Mouse (Mus musculus): ENCODE measurements at regions not wholly inside any gene's neighbourhood (a gene's known extent, or its start where the extent isn't known, plus 50 kb on each side); places are given as distances from the start of the nearest gene placed in this dataset.

DNA sequence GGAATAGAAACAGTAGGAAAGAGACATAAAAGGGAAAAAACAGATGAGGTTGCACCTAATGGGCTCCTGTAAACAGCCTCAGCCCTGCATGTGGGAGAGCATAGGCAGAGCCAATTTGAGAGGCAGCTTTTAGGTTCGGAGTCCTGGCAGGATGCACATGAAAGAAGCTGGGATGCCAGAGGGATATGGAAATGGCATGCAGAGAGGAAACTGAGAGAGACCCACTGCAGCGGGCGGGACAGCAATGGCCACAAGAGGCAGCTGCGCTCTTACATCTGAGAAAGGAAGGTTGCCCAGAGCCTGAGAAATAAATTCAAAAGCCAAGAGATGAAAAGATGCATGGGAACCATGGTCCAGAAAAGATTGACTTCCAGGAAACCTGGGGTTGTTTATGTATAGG is 340.5 kb upstream of the Kdm8 start:
- H3K27ac ChIP-seq (ENCODE audit: insufficient read depth, low read length): no peak overlapping the region
- TF ChIP-seq CTCF (IDR thresholded peaks at IDR 0.05; ENCODE audit: extremely low read depth, insufficient read depth, low read length) (no peak), POLR2A (IDR thresholded peaks at IDR 0.05; ENCODE audit: extremely low read depth, insufficient read depth, low read length) (no peak)
- H3K4me1 ChIP-seq (ENCODE audit: control insufficient read depth, insufficient read depth, low read length): no peaks in the 10 kb centered on the region
- H3K4me3 ChIP-seq (ENCODE audit: insufficient read depth, low read length): no peak overlapping the region

DNA sequence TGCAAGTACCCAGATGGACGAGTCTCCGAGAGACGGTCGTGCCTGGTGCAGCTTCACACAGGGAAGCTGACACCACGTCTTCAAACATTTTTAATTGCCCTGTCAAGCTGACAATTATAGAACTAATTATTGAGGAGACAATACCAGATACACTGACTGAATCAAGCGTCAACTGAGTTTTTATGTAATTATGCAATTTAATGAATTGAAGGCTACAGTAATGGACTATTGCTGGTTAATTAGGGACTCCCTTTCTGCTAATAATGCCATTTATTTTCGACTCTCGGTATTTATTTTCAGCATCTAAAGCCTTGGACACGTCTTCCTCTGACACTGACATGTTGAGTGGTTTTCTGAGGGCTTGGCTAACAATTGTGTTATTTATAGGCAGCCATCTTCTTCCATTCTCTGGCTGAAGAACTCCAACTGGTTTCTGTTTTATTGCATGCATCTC is 331.6 kb upstream of the Kdm8 start:
- Histone ChIP-seq H3K4me1 (ENCODE audit: control insufficient read depth, insufficient read depth, low read length) (peaks cover 2% of the 10 kb centered on the region; the same call in 1 of the 2 replicates), H3K4me3 (ENCODE audit: insufficient read depth, low read length) (no peak overlapping the region), H3K27ac (ENCODE audit: insufficient read depth, low read length) (no peak overlapping the region)
- TF ChIP-seq POLR2A (IDR thresholded peaks at IDR 0.05; ENCODE audit: extremely low read depth, insufficient read depth, low read length) (no peak), CTCF (IDR thresholded peaks at IDR 0.05; ENCODE audit: extremely low read depth, insufficient read depth, low read length) (no peak)

DNA sequence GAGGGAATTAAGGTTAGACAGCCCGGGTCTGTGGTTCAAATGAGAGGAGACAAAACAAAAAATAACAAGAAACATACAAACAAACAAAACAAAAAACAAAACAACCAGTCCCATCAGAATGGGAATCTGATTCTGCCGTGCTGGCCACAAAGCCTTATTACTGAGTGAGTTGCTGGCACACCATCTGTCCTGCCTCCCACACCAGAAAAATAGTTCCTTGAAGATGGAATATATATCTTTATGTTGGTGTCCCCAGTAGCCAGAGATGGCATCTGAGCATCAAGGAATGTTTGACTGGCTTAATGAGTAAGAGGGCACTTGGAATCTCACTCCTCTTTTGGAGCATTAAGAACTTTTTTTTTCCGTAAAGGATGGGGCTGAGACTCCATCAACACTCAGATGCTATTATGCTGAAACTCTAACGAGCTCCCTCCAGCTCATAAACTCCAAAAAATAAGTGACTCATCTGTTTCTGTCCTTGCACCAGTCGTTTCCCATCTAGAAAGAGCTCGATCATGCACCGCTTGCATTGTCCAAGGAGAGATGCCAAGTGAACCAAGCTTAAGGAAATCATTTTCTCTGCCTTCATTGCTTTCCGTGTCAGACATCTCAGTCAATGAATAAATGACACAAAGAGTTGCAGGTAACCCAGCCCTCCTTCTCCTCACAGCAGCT is 329.0 kb upstream of the Kdm8 start:
- no peak overlapping the region for H3K27ac ChIP-seq (ENCODE audit: insufficient read depth, low read length)
- TF ChIP-seq POLR2A (IDR thresholded peaks at IDR 0.05; ENCODE audit: extremely low read depth, insufficient read depth, low read length) (no peak), CTCF (IDR thresholded peaks at IDR 0.05; ENCODE audit: extremely low read depth, insufficient read depth, low read length) (no peak)
- H3K4me1 ChIP-seq (ENCODE audit: control insufficient read depth, insufficient read depth, low read length): peaks cover 2% of the 10 kb centered on the region; the same call in 1 of the 2 replicates
- no peak overlapping the region for H3K4me3 ChIP-seq (ENCODE audit: insufficient read depth, low read length)

DNA sequence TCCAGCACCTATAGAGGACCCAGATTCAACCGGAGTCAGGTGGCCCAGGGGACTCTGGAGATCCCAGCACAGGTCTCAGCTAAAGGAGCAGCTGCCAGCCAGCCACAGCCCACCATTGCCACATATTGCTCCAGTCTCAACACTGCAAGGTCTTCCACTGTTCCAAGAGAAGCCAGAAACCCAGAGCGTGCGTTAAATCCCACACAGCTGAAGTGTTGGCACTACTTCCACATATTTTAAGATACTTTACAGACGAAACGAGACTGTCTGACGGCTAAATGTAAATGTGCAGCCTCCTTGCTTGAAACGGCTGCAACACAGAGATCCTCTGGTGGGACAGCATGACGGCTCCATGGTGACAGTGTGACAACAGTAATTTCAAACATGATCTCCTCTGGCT is 327.3 kb upstream of the Kdm8 start:
- H3K4me1 ChIP-seq (ENCODE audit: control insufficient read depth, insufficient read depth, low read length): peaks cover 2% of the 10 kb centered on the region; the same call in 1 of the 2 replicates
- H3K27ac ChIP-seq (ENCODE audit: insufficient read depth, low read length): no peak overlapping the region
- H3K4me3 ChIP-seq (ENCODE audit: insufficient read depth, low read length): no peak overlapping the region
- no peak for TF ChIP-seq POLR2A (IDR thresholded peaks at IDR 0.05; ENCODE audit: extremely low read depth, insufficient read depth, low read length)
- TF ChIP-seq CTCF (IDR thresholded peaks at IDR 0.05; ENCODE audit: extremely low read depth, insufficient read depth, low read length): no peak

DNA sequence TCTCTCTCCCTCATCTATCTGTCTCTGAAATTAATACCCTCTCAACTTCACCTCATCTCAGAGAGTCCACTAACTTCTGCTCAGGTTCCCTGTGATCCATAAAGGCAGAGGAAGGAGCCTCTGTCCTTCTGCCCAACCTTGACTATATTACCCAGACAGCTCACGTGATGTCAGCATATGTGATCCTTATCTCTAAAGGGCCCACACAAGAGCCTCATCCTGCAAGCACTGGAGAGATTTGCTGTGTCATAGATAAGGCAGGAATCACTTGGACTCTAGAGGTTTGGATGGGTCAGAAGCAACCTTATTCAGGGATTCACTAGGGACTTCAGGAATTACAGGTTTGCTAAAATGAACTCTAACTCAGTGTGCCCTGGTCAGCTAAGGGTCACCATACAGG is 315.3 kb upstream of the Kdm8 start:
- Histone ChIP-seq H3K27ac (ENCODE audit: insufficient read depth, low read length) (no peak overlapping the region), H3K4me1 (ENCODE audit: control insufficient read depth, insufficient read depth, low read length) (no peaks in the 10 kb centered on the region), H3K4me3 (ENCODE audit: insufficient read depth, low read length) (no peak overlapping the region)
- TF ChIP-seq CTCF (IDR thresholded peaks at IDR 0.05; ENCODE audit: extremely low read depth, insufficient read depth, low read length) (no peak), POLR2A (IDR thresholded peaks at IDR 0.05; ENCODE audit: extremely low read depth, insufficient read depth, low read length) (no peak)

DNA sequence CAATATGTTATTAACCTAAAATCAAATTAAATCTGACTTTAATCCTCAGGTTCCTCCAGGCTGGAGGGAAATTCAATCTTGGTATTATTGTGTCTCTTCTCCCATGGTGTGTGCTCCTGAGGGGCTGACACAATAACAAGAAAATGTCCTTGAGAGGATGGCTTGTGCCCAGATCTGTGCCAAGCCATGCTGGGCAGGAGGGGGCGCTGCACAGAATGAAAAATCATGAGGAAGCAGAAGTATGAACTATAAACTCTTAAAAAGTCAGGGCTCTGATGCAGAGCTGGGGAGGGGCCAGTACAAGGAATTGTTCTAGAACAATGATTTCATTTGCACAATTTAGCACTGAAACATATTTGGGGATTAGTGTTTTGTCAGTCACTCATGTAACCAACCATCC is 312.5 kb upstream of the Kdm8 start:
- H3K4me3 ChIP-seq (ENCODE audit: insufficient read depth, low read length): no peak overlapping the region
- TF ChIP-seq CTCF (IDR thresholded peaks at IDR 0.05; ENCODE audit: extremely low read depth, insufficient read depth, low read length) (no peak), POLR2A (IDR thresholded peaks at IDR 0.05; ENCODE audit: extremely low read depth, insufficient read depth, low read length) (no peak)
- no peak overlapping the region for H3K27ac ChIP-seq (ENCODE audit: insufficient read depth, low read length)
- no peaks in the 10 kb centered on the region for H3K4me1 ChIP-seq (ENCODE audit: control insufficient read depth, insufficient read depth, low read length)

DNA sequence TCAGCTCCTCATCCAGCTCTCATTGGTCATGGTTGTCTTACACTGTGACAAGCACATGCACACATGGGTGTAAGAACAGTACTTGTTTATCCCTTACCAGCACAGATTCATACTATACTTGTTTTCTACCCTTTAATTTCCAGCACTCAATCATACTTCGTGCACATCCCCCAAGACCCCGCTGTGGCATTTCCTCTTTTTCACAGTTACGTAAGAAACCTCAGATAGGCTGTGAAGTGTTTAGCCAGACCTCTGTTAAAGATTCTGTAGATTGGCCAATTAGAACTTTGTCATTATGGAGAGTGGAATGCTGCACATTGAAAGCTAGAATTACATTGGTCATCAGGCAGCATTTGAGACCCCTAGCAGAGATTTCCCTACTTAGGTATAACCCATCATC is 305.9 kb upstream of the Kdm8 start:
- Histone ChIP-seq H3K27ac (ENCODE audit: insufficient read depth, low read length) (no peak overlapping the region), H3K4me1 (ENCODE audit: control insufficient read depth, insufficient read depth, low read length) (no peaks in the 10 kb centered on the region), H3K4me3 (ENCODE audit: insufficient read depth, low read length) (no peak overlapping the region)
- TF ChIP-seq CTCF (IDR thresholded peaks at IDR 0.05; ENCODE audit: extremely low read depth, insufficient read depth, low read length) (no peak), POLR2A (IDR thresholded peaks at IDR 0.05; ENCODE audit: extremely low read depth, insufficient read depth, low read length) (no peak)

DNA sequence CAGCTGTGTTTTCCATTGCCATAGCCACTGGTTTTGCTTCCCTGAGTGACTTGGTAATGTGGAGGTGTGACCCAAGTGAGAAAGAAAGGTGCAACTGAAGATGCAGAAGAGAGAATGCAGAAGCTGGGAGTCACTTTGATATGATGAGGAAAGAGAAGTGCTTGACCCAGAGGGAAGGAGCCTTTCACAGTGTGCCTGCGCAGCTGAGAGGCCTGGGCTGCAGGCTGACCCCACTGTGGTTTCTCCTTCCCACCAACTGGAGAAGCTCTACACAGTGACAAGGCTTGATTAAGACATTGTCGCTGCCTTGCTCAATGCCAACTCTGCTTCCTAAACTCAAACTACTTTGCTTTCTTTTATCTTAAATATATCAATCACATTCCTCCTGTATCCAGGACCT is 305.3 kb upstream of the Kdm8 start:
- TF ChIP-seq CTCF (IDR thresholded peaks at IDR 0.05; ENCODE audit: extremely low read depth, insufficient read depth, low read length) (no peak), POLR2A (IDR thresholded peaks at IDR 0.05; ENCODE audit: extremely low read depth, insufficient read depth, low read length) (no peak)
- Histone ChIP-seq H3K4me1 (ENCODE audit: control insufficient read depth, insufficient read depth, low read length) (no peaks in the 10 kb centered on the region), H3K27ac (ENCODE audit: insufficient read depth, low read length) (no peak overlapping the region), H3K4me3 (ENCODE audit: insufficient read depth, low read length) (no peak overlapping the region)

DNA sequence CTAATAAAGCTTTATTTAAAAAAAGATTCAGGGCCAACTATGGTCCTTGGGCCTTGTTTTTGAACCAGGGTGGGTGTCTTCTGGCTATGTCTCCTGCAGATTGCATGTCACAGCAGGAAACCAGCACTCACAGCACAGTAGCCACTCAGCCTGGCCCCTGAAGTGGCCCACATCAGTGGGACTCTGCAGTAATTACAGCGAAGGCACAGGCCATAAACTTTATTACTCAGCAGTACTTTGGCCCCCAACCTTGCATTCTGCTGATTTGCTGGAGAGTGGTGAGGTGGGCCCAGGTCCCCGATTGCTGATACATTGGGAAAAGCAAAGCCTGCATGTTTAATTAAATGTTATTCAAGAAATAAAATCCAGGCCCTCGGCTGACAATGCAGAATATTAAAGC is 303.6 kb upstream of the Kdm8 start:
- Histone ChIP-seq H3K27ac (ENCODE audit: insufficient read depth, low read length) (no peak overlapping the region), H3K4me1 (ENCODE audit: control insufficient read depth, insufficient read depth, low read length) (no peaks in the 10 kb centered on the region), H3K4me3 (ENCODE audit: insufficient read depth, low read length) (no peak overlapping the region)
- TF ChIP-seq POLR2A (IDR thresholded peaks at IDR 0.05; ENCODE audit: extremely low read depth, insufficient read depth, low read length): no peak
- no peak for TF ChIP-seq CTCF (IDR thresholded peaks at IDR 0.05; ENCODE audit: extremely low read depth, insufficient read depth, low read length)

DNA sequence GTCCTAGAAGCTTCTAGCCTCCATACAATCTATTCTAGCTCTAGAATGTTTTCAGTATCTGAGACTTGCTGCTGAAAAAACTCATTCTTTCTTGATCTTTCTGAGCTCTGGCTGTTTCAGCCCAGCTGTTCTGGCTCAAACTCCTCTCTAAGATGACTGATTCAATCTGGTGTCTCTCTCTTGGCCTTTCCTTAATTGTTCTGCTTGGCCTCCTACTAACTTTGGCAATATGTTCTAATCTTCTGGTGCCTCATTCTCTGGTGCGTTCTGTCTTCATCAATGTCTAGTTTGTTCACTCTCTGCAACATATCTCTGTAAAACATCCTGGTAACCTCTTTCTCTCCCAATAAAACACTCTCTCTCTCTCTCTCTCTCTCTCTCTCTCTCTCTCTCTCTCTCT is 302.6 kb upstream of the Kdm8 start:
- no peaks in the 10 kb centered on the region for H3K4me1 ChIP-seq (ENCODE audit: control insufficient read depth, insufficient read depth, low read length)
- no peak overlapping the region for H3K4me3 ChIP-seq (ENCODE audit: insufficient read depth, low read length)
- H3K27ac ChIP-seq (ENCODE audit: insufficient read depth, low read length): no peak overlapping the region
- TF ChIP-seq POLR2A (IDR thresholded peaks at IDR 0.05; ENCODE audit: extremely low read depth, insufficient read depth, low read length) (no peak), CTCF (IDR thresholded peaks at IDR 0.05; ENCODE audit: extremely low read depth, insufficient read depth, low read length) (no peak)

Measured in cortical plate, adult 2 months (tissue).